Mouse (Mus musculus) forebrain, embryonic 15.5 days (tissue): ENCODE measurements at regions not wholly inside any gene's neighbourhood (a gene's known extent, or its start where the extent isn't known, plus 50 kb on each side); places are given as distances from the start of the nearest gene placed in this dataset.
A peak's percentile ranks its signal among the peaks of the same experiment; 100 is the strongest.

Experiments used
- ATAC-seq: fragments of 200-750 bp; cut with Nextera tagmentation; replicated peaks from 2 replicates; pipeline ENCODE4 v1.8.0; 2017; ENCODE audit warnings: mild to moderate bottlenecking, moderate TSS enrichment, moderate library complexity
- H3K27ac ChIP-seq: fragments of 300-500 bp; sonication (generic); replicated peaks from 2 replicates; pipeline ENCODE4 v1.5.1; 2015; ENCODE audit warnings: mild to moderate bottlenecking, inconsistent platforms
- H3K27me3 ChIP-seq: fragments of 300-500 bp; sonication (generic); 2 replicates; pipeline ENCODE4 v1.6.1; 2015; ENCODE audit warnings: inconsistent platforms
- H3K36me3 ChIP-seq: fragments of 300-500 bp; sonication (generic); 2 replicates; pipeline ENCODE4 v1.6.1; 2015; ENCODE audit warnings: mild to moderate bottlenecking, inconsistent platforms
- H3K4me1 ChIP-seq: fragments of 300-500 bp; sonication (generic); 2 replicates; pipeline ENCODE4 v1.6.1; 2015; ENCODE audit warnings: inconsistent platforms
- H3K4me2 ChIP-seq: fragments of 300-500 bp; sonication (generic); replicated peaks from 2 replicates; pipeline ENCODE4 v1.6.1; 2015; ENCODE audit warnings: mild to moderate bottlenecking, inconsistent platforms
- H3K4me3 ChIP-seq: fragments of 300-500 bp; sonication (generic); 2 replicates; pipeline ENCODE4 v1.5.1; 2015; ENCODE audit warnings: mild to moderate bottlenecking, inconsistent platforms
- H3K9ac ChIP-seq: fragments of 300-500 bp; sonication (generic); replicated peaks from 2 replicates; pipeline ENCODE4 v1.6.1; 2015; ENCODE audit warnings: mild to moderate bottlenecking, inconsistent platforms
- H3K9me3 ChIP-seq: fragments of 300-500 bp; sonication (generic); 2 replicates; pipeline ENCODE4 v1.6.1; 2016; ENCODE audit warnings: inconsistent platforms
- WGBS: fragments of 180-500 bp; shearing (Covaris S2); methylation state at CpG from one replicate; pipeline ENCODE4 v1.1.7; 2015; ENCODE audit warnings: mixed read lengths; 5-methylcytosine and 5-hydroxymethylcytosine counted together

DNA sequence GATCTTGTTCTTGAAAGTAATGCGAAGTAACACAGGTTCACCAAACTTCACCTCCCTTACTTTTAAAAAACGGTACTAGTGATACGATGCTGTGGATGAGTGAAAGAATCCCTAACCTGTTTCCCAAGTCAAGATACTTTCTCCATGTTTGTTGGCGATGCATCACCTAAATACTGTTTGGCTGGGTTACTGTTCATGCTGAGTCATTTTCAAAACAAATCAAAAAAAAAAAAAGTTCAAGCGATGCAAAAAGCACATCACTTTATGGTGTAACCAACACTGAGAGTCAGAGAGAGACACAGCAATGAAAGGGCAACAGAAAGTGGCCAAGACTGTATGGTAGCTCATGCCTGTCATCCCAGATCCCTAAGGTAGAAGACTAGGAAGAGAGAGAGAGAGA, 133.4 kb upstream of the N6amt1 start:
- Histone ChIP-seq H3K4me3 (no peak overlapping the region), H3K4me1 (no peaks in the 10 kb centered on the region), H3K9ac (no peak overlapping the region), H3K27ac (no peak overlapping the region), H3K4me2 (no peak overlapping the region), H3K27me3 (no peaks in the 10 kb centered on the region), H3K9me3 (no peaks in the 10 kb centered on the region), H3K36me3 (no peaks in the 10 kb centered on the region)
- no peak for ATAC-seq
- WGBS = 94% methylated on average over 5 of the region's 5 CpGs

- no peaks in the 10 kb centered on the region for H3K9me3 ChIP-seq
- ATAC-seq = no peak
- H3K27ac ChIP-seq = no peak overlapping the region
- H3K4me3 ChIP-seq = no peak overlapping the region
- H3K4me2 ChIP-seq = no peak overlapping the region
- no peaks in the 10 kb centered on the region for H3K4me1 ChIP-seq
- H3K36me3 ChIP-seq = no peaks in the 10 kb centered on the region
- H3K9ac ChIP-seq = no peak overlapping the region
- WGBS = 65% methylated on average over 4 of the region's 4 CpGs
- no peaks in the 10 kb centered on the region for H3K27me3 ChIP-seq
Observed at GRCm38 (mm10) chr16:87220201-87220600, 133.8 kb upstream of the N6amt1 start.

DNA sequence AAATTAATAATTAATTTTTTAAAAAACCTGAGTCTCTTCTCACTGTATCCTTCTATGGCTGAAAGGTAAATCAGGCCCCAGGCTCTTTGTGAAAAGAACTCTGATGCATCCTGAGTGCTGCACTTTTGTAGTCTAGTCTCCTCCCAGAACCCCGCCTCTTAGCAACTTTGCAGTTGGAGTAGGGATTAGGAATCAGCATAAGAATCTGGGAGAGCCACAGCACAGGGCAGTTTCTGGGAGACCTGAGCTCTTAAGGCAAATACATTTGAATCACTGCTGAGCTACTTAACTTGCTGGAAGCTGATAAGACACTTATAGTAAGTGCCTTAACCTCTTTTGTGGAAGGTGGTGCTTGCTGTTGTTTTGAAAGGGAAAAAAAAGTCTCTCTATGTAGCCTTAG, 146.1 kb upstream of the N6amt1 start:
- WGBS = 33% methylated on average over 1 of the region's 1 CpGs
- no peaks in the 10 kb centered on the region for H3K4me1 ChIP-seq
- H3K4me3 ChIP-seq = no peak overlapping the region
- H3K27ac ChIP-seq = no peak overlapping the region
- H3K36me3 ChIP-seq = no peaks in the 10 kb centered on the region
- no peak for ATAC-seq
- no peaks in the 10 kb centered on the region for H3K27me3 ChIP-seq
- no peaks in the 10 kb centered on the region for H3K9me3 ChIP-seq
- H3K4me2 ChIP-seq = no peak overlapping the region
- no peak overlapping the region for H3K9ac ChIP-seq

DNA sequence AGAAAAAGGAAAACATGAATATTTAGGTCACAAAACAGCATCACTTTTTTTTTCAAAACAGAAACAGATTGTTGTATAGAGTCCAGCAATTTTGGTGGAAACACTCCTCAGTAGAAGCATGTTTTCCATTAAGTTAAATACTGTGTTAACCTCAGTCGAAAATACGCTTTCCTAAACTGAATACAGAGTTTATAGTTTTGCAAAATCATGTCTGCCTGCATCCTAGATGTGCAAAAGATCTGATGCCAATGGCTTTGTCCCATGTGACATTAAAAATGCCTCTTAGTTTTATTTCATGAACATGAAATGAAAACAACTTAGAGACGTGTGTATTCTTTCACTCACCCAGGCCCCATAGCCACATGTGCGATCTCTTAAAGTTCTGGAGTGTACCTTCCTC, 163.5 kb upstream of the N6amt1 start:
- Histone ChIP-seq H3K9me3 (no peaks in the 10 kb centered on the region), H3K27ac (no peak overlapping the region), H3K4me3 (no peak overlapping the region), H3K4me1 (no peaks in the 10 kb centered on the region), H3K36me3 (no peaks in the 10 kb centered on the region), H3K9ac (no peak overlapping the region), H3K4me2 (no peak overlapping the region), H3K27me3 (no peaks in the 10 kb centered on the region)
- WGBS = 93% methylated on average over 4 of the region's 4 CpGs
- ATAC-seq = no peak

DNA sequence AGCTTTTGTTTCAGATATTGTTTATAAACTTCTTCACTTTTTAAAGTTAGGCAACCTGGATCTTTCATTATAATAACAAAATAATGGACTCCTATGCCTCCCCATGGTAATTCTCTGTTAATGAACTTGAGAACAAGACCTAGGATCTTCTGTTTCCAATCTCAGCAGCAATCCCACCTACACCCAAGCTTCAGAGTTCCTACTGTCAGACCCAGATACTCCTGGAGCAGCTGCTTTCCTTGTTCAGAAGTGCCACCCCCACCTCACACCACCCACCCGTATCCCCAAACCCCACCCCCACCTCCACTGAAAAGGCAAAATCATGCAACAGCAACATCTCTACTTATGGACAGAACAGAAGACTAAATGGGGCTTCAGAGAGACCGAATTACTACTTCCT, 165.2 kb upstream of the N6amt1 start:
- H3K36me3 ChIP-seq = no peaks in the 10 kb centered on the region
- no peak overlapping the region for H3K4me3 ChIP-seq
- H3K9me3 ChIP-seq = no peaks in the 10 kb centered on the region
- no peak overlapping the region for H3K27ac ChIP-seq
- H3K4me1 ChIP-seq = no peaks in the 10 kb centered on the region
- no peaks in the 10 kb centered on the region for H3K27me3 ChIP-seq
- no peak for ATAC-seq
- 89% methylated on average over 2 of the region's 2 CpGs for WGBS
- no peak overlapping the region for H3K9ac ChIP-seq
- H3K4me2 ChIP-seq = no peak overlapping the region

DNA sequence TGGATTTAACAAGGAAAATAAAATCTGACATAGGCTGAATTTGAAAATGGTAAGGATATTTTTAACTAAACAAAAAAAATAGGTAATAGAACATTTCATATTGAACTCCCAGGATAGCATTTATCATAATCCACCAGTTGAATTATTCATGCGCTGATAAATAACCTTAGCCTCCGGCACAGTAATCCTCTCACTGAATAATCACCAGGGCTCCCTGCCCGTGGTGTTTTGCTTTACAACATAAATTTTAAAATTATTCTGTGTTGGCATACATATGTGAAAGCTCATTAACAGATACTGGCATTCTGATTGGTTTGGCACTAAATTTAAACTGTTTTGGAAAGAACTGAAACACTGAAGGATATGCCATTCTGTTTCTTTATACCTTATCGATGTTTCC, 181.6 kb upstream of the N6amt1 start:
- Histone ChIP-seq H3K27ac (no peak overlapping the region), H3K9ac (no peak overlapping the region), H3K4me3 (no peak overlapping the region), H3K4me2 (no peak overlapping the region), H3K27me3 (no peaks in the 10 kb centered on the region), H3K9me3 (no peaks in the 10 kb centered on the region), H3K4me1 (no peaks in the 10 kb centered on the region), H3K36me3 (no peaks in the 10 kb centered on the region)
- peak; percentile 78 for ATAC-seq
- 54% methylated on average over 4 of the region's 4 CpGs for whole genome bisulfite sequencing

DNA sequence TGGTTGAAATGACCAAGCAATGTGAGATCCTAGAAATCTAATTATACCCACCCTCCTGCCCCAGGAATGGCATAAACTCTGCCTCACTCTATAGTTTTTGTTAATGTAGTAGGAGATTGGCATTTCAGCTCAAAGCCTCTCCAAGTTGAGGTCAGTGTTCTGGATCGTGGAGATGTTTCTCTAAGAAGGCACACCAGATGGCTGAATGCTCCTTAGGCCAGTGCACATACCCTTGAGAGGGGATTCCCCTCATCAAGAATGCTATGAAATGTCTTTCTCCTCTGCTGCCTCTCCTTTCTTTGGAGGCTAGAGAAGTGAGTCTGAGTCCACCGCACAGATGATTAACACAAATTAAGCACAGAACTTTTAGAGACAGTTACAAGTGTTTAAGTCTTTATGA, 214.7 kb upstream of the N6amt1 start:
- WGBS = 87% methylated on average over 2 of the region's 2 CpGs
- Histone ChIP-seq H3K9me3 (no peaks in the 10 kb centered on the region), H3K36me3 (no peaks in the 10 kb centered on the region), H3K4me2 (no peak overlapping the region), H3K27me3 (no peaks in the 10 kb centered on the region), H3K27ac (no peak overlapping the region), H3K9ac (no peak overlapping the region), H3K4me3 (no peak overlapping the region), H3K4me1 (no peaks in the 10 kb centered on the region)
- no peak for ATAC-seq

DNA sequence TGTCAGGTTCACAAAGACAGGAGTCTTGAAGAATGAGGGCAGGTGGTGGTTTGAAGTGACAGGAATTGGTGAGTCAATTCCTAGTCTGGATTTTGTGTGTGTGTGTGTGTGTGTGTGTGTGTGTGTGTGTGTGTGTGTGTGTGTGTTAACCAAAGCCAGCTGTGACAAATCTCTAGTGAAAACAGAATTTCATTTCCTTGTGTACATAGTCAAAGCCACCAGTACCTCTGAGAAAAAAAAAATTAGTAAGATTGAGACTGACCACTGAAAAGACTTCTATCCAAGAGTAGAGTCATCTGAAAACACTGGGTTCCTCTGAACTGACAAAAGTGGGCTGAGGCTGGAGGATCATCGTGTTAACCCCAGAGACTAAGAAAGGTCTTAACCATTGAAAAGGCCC, 217.5 kb upstream of the N6amt1 start:
- 97% methylated on average over 1 of the region's 1 CpGs for WGBS
- H3K9ac ChIP-seq = no peak overlapping the region
- no peaks in the 10 kb centered on the region for H3K9me3 ChIP-seq
- no peak overlapping the region for H3K4me2 ChIP-seq
- H3K4me3 ChIP-seq = no peak overlapping the region
- H3K4me1 ChIP-seq = no peaks in the 10 kb centered on the region
- H3K27me3 ChIP-seq = no peaks in the 10 kb centered on the region
- ATAC-seq = no peak
- no peaks in the 10 kb centered on the region for H3K36me3 ChIP-seq
- H3K27ac ChIP-seq = no peak overlapping the region

GRCm38 (mm10) chr16:87134452-87134851, 219.5 kb upstream of the N6amt1 start:
- H3K9ac ChIP-seq = no peak overlapping the region
- H3K9me3 ChIP-seq = no peaks in the 10 kb centered on the region
- H3K4me3 ChIP-seq = no peak overlapping the region
- no peaks in the 10 kb centered on the region for H3K36me3 ChIP-seq
- H3K4me1 ChIP-seq = no peaks in the 10 kb centered on the region
- no peak overlapping the region for H3K27ac ChIP-seq
- H3K27me3 ChIP-seq = no peaks in the 10 kb centered on the region
- no peak overlapping the region for H3K4me2 ChIP-seq
- no peak for ATAC-seq

DNA sequence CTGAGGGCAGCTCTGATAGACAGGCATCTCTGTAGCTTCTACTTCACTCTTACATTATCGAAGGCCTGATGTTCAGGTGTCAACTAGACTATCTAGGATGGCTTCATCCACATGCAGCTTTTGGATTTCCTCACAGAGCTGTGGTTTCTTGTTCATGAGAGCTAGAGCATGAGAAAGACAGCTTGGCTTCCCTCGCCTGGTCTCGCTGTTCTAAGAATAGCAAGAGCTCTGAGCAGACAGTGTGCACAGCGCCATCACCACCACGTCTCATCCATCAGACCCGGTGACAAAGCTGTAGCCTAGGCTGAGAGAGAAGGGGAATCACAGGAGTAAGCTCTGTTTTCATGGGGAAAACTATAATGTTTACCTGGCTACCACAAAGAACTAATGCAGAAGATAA, 220.1 kb upstream of the N6amt1 start:
- Histone ChIP-seq H3K4me3 (no peak overlapping the region), H3K36me3 (no peaks in the 10 kb centered on the region), H3K27me3 (no peaks in the 10 kb centered on the region), H3K27ac (no peak overlapping the region), H3K4me2 (no peak overlapping the region), H3K9me3 (no peaks in the 10 kb centered on the region), H3K9ac (no peak overlapping the region), H3K4me1 (no peaks in the 10 kb centered on the region)
- WGBS = 91% methylated on average over 6 of the region's 6 CpGs
- ATAC-seq = no peak

GRCm38 (mm10) chr16:87132082-87132481, 221.9 kb upstream of the N6amt1 start:
- no peak overlapping the region for H3K9ac ChIP-seq
- H3K27ac ChIP-seq = no peak overlapping the region
- H3K27me3 ChIP-seq = no peaks in the 10 kb centered on the region
- WGBS = 88% methylated on average over 4 of the region's 4 CpGs
- H3K4me1 ChIP-seq = no peaks in the 10 kb centered on the region
- no peaks in the 10 kb centered on the region for H3K9me3 ChIP-seq
- no peak for ATAC-seq
- H3K36me3 ChIP-seq = no peaks in the 10 kb centered on the region
- no peak overlapping the region for H3K4me3 ChIP-seq
- no peak overlapping the region for H3K4me2 ChIP-seq

DNA sequence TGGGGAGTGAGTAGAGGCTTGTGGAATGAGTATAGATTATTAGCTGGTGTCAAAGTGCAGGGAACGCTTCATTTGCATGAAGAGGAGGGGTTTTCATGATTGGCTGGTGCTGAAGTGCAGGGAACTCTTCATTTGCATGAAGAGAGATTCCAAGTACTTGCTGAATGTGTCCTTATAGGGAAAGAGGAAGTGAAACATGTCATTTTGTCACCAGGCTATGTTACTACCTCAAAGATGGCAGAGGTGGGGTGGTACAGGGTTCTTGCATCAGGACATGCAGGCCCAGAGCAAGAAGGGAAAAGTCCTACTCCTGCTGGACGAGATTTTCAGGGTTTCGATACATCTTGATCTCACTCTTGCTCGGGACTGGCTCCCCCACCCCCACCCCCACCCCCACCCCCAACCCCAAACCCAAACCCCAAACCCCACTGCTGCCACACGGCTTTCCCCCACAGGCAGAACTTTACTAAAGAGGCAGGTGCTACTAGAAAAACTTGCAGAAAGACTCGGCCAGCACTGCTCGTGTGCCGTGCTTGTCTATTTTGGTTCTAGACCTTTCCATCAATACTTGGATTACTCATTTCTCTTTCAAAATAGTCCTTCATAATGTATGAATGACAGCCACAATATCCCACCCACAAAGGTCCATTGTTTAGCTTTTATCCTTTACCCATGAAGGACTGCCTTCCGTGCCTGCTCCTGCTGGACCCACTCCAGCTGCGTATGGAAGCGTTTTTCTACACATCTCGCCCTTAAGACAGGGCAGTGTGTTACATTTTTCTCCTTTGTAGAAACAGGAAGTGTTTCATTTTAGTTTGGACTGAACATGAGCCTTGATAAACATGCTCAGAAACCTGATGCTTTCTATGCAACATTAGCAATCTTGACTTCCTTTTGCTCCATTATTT, 223.0 kb upstream of the N6amt1 start:
- no peak for ATAC-seq
- 67% methylated on average over 12 of the region's 12 CpGs for WGBS
- no peaks in the 10 kb centered on the region for H3K4me1 ChIP-seq

DNA sequence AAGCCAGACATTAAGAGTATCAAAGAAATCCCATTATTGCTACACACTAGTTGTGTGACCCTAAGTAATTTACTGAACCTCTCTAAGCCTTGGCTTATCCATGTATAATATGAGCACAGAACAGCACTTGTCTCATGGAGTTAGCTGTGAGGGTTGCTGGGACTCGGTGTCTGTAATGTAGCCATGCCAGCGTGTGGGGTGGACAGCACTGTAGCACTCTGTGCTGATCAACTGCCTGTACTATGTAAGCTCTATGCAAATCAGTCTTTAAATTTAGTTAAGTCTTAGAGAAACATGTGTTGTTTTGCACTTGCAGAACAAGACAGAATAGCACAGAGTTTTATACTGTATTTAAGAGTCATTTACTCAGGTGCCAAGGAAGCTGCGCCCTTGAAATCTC, 225.0 kb upstream of the N6amt1 start:
- ATAC-seq = no peak

More for the DNA sequence above, 223.0 kb upstream of the N6amt1 start:
- H3K27ac ChIP-seq = no peak overlapping the region
- no peaks in the 10 kb centered on the region for H3K9me3 ChIP-seq
- H3K4me3 ChIP-seq = no peak overlapping the region
- no peak overlapping the region for H3K9ac ChIP-seq
- H3K27me3 ChIP-seq = no peaks in the 10 kb centered on the region
- no peak overlapping the region for H3K4me2 ChIP-seq
- H3K36me3 ChIP-seq = no peaks in the 10 kb centered on the region

More for the DNA sequence above, 225.0 kb upstream of the N6amt1 start:
- no peak overlapping the region for H3K4me2 ChIP-seq
- WGBS = 86% methylated on average over 3 of the region's 3 CpGs
- no peaks in the 10 kb centered on the region for H3K9me3 ChIP-seq
- no peak overlapping the region for H3K4me3 ChIP-seq
- H3K27ac ChIP-seq = no peak overlapping the region
- no peaks in the 10 kb centered on the region for H3K4me1 ChIP-seq
- H3K27me3 ChIP-seq = no peaks in the 10 kb centered on the region
- H3K36me3 ChIP-seq = no peaks in the 10 kb centered on the region
- no peak overlapping the region for H3K9ac ChIP-seq
